Mouse (Mus musculus) erythroblast, embryonic 14.5 days (primary cell): Measurements from ENCODE around the gene Veph1.

Source experiments
- GATA1 ChIP-seq: IDR thresholded peaks from 2 replicates; pipeline ENCODE4 v1.6.1; 2012; ENCODE audit warnings: low read length, inconsistent platforms, mixed read lengths
- TAL1 ChIP-seq: IDR thresholded peaks from 3 replicates; pipeline ENCODE4 v1.6.1; 2012; ENCODE audit warnings: low read length, inconsistent platforms, mixed read lengths

- TF ChIP-seq GATA1, result no peak
- TF ChIP-seq TAL1, result no peak
These were observed 33.4 kb downstream of the Veph1 start for GRCm38 (mm10) chr3:66263270-66263669.
